Comparison of ENCODE assay signal across 30 mouse cellular contexts in the genomic region with DNA sequence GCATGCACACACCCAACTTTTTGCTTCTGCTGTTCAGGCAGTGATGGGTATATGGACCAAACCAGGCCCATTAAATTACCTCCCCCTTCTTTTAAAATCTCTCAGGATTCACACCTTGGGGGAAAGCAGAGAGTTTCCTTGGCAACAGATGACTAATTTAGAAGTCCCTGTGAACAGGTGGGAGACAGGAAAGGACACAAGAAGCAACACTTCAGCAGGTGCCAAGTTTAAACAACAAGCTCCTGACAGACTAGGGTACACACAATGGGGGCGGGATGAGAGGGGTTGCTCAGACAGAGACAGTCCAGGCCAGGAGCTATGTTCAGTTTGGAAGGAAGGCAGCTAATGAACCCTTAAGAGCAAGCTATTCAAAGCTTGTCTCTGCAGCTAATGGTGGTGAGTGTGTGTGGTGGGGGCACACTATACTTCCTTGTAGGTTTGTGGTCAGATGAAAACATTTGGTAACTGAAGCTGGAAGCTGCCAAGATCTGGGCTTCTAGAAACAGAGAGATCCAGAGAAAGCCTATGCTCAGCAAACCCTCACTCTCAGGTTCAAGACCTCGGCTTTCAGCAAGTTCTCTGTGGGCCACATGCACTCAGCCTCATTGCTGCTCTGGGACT.
DNase-seq lines count a peak whose midpoint lies in the region; ATAC-seq lines count a peak whose summit lies in the region.
"Had no signal": no experiment of that assay in that cellular context is flagged by ENCODE, and none has a peak within 500 bp of the region (broad histone marks: within the 10 kb centered on the region; RNA-seq: fewer than 3 reads in every experiment).

No protein-coding gene starts in this region.

- peak; percentile 46 for DNase-seq in forebrain, embryonic 14.5 days (ENCODE audit: low spot score)
- DNase-seq in forebrain, embryonic 11.5 days (ENCODE audit: low spot score): no peak
- peak; percentile 26 for DNase-seq in thymus, postnatal 14 days
- DNase-seq in thymus, postnatal 36 days: no peak
- DNase-seq in adrenal gland, adult (ENCODE audit: inconsistent age in 2 of 2, low spot score in 1 of 2): no peak
- DNase-seq in gastrocnemius, postnatal 36 days: no peak
- DNase-seq: adrenal gland, adult 2 months; adrenal gland, postnatal 14 days; B cell, adult 2 months; cerebellum, adult 18-20 months; cerebellum, adult 9-10 months; cerebellum, postnatal 14 days; forebrain, postnatal 0 days; gastrocnemius, adult 2 months; gastrocnemius, postnatal 14 days; heart, adult 2 months; heart, postnatal 14 days; heart, postnatal 4 days; kidney, adult 11 months had no signal

- no peak overlapping the region for H3K27ac ChIP-seq in forebrain, embryonic 14.5 days (ENCODE audit: low read depth, low read length)
- no peak overlapping the region for H3K27ac ChIP-seq in forebrain, embryonic 11.5 days (ENCODE audit: low read depth, low read length)
- H3K27ac ChIP-seq: forebrain, embryonic 10.5 days; gastrocnemius, adult 2 months; heart, adult 2 months; heart, embryonic 10.5 days; heart, embryonic 13.5 days; hindbrain, embryonic 13.5 days; intestine, embryonic 15.5 days had no signal

- intact Hi-C loops in gastrocnemius, postnatal 36 days (cut with DNase I): no loop called here

- WGBS in forebrain, embryonic 14.5 days: 61% methylated on average over 2 of the region's 2 CpGs
- 80% methylated on average over 2 of the region's 2 CpGs for WGBS in forebrain, embryonic 11.5 days

- H3K4me2 ChIP-seq in forebrain, embryonic 14.5 days (ENCODE audit: low read length): no peak overlapping the region
- no peak overlapping the region for H3K4me2 ChIP-seq in forebrain, embryonic 11.5 days (ENCODE audit: low read depth, low read length, severe bottlenecking)
- H3K4me2 ChIP-seq: heart, embryonic 13.5 days; hindbrain, embryonic 13.5 days; intestine, embryonic 15.5 days had no signal

- H3K4me3 ChIP-seq in forebrain, embryonic 14.5 days (ENCODE audit: low read depth, low read length): no peak overlapping the region
- H3K4me3 ChIP-seq in forebrain, embryonic 11.5 days (ENCODE audit: low read depth, low read length): no peak overlapping the region
- H3K4me3 ChIP-seq: forebrain, embryonic 10.5 days; gastrocnemius, adult 2 months; heart, adult 2 months; heart, embryonic 10.5 days; heart, embryonic 13.5 days; hindbrain, embryonic 13.5 days; intestine, embryonic 15.5 days had no signal

- H3K9ac ChIP-seq in forebrain, embryonic 14.5 days (ENCODE audit: low read length): no peak overlapping the region
- H3K9ac ChIP-seq in forebrain, embryonic 11.5 days (ENCODE audit: low read length): no peak overlapping the region
- H3K9ac ChIP-seq: forebrain, postnatal 0 days; heart, embryonic 13.5 days; hindbrain, embryonic 13.5 days; intestine, embryonic 15.5 days had no signal

- H3K36me3 ChIP-seq in forebrain, embryonic 14.5 days (ENCODE audit: control insufficient read depth, insufficient read depth, low read length): no peaks in the 10 kb centered on the region
- no peaks in the 10 kb centered on the region for H3K36me3 ChIP-seq in forebrain, embryonic 11.5 days (ENCODE audit: control insufficient read depth, insufficient read depth, low read length)
- H3K36me3 ChIP-seq: forebrain, embryonic 10.5 days; G1E; heart, embryonic 10.5 days; heart, embryonic 13.5 days; hindbrain, embryonic 13.5 days; intestine, embryonic 15.5 days had no signal

- H3K27me3 ChIP-seq in forebrain, embryonic 14.5 days (replicated peaks; ENCODE audit: control insufficient read depth, insufficient read depth, low read length): no peaks in the 10 kb centered on the region
- no peaks in the 10 kb centered on the region for H3K27me3 ChIP-seq in forebrain, embryonic 11.5 days (ENCODE audit: control insufficient read depth, insufficient read depth, low read length)
- H3K27me3 ChIP-seq: CH12.LX; hindbrain, embryonic 13.5 days; intestine, embryonic 15.5 days had no signal

- peak; percentile 27; the same call in 1 of the 2 replicates for ATAC-seq in forebrain, embryonic 14.5 days
- no peak for ATAC-seq in forebrain, embryonic 11.5 days (replicated peaks; ENCODE audit: low FRiP score)
- peak; percentile 67 for ATAC-seq in granulocyte monocyte progenitor cell, adult 5-6 weeks (replicated peaks; ENCODE audit: poor library complexity, severe bottlenecking)
- peak; percentile 64 for ATAC-seq in megakaryocyte progenitor cell, adult 5-6 weeks (replicated peaks; ENCODE audit: poor library complexity)
- ATAC-seq: forebrain, postnatal 0 days; hindbrain, embryonic 16.5 days; intestine, embryonic 15.5 days; Patski had no signal

- 0 out of 2 replicates have a peak, but pooled peaks cover 3% of the 10 kb centered on the region for H3K9me3 ChIP-seq in forebrain, embryonic 14.5 days (replicated peaks; ENCODE audit: control insufficient read depth, low read length)
- no peaks in the 10 kb centered on the region; the same call in 1 of the 2 replicates for H3K9me3 ChIP-seq in forebrain, embryonic 11.5 days (ENCODE audit: control insufficient read depth, low read length)
- H3K9me3 ChIP-seq: forebrain, embryonic 10.5 days; G1E; heart, embryonic 10.5 days; hindbrain, embryonic 13.5 days; intestine, embryonic 15.5 days had no signal

- H3K4me1 ChIP-seq in forebrain, embryonic 14.5 days (ENCODE audit: control insufficient read depth, insufficient read depth, low read length): peaks cover 15% of the 10 kb centered on the region
- 0 out of 2 replicates have a peak, but pooled peaks cover 2% of the 10 kb centered on the region for H3K4me1 ChIP-seq in forebrain, embryonic 11.5 days (replicated peaks; ENCODE audit: control insufficient read depth, insufficient read depth, low read length)
- H3K4me1 ChIP-seq: heart, embryonic 10.5 days; heart, embryonic 13.5 days; intestine, embryonic 15.5 days had no signal

Comparison
In these comparisons a context has a peak if more than half of its experiments do, and no peak if none do; other contexts are left out.
1. DNase-seq: peak in forebrain, embryonic 14.5 days (single experiment) and thymus, postnatal 14 days (single experiment); none in forebrain, embryonic 11.5 days (single experiment), thymus, postnatal 36 days (0 of 2), adrenal gland, adult (0 of 2) and gastrocnemius, postnatal 36 days (0 of 2).